Mouse (Mus musculus) limb, embryonic 13.5 days (tissue): ENCODE measurements around the gene Six2. TPM values are rescaled to one million over a fixed set of nuclear protein-coding genes. Genes with fewer than 3 reads are reported as not detected.

Experiments used
- polyA plus RNA-seq: library from polyadenylated mRNA; unstranded; fragments of >200 nt; fragmentation: Nextera tagmentation; extraction: Ambion mirVana; gene quantifications from 2 replicates; pipeline ENCODE4 v1.2.1, GENCODE M21; 2015

Gene Six2
- polyA plus RNA-seq, 1 experiment from 2014 or later, result 8.7 TPM

Other genes with a start within 250 kb of the Six2 start
- not detected in 2 replicates for gene Six3, start 74.7 kb downstream of the Six2 start, polyA plus RNA-seq